Mouse (Mus musculus) layer of hippocampus, adult 2 months (tissue): ENCODE data around the gene Ppp1r2. TPM values are rescaled to one million over a fixed set of nuclear protein-coding genes. Genes with fewer than 3 reads are reported as not detected.

Experiments used
- DNase-seq, 2 experiments: peaks; one replicate each; pipeline ENCODE4 v3.0.0; 2022; ENCODE audit warnings: low spot score in 2 of 2
- H3K27ac ChIP-seq: fragments of 200-600 bp; 2 replicates; pipeline ENCODE4 v1.8.1; 2022
- H3K4me3 ChIP-seq: fragments of 200-600 bp; 2 replicates; pipeline ENCODE4 v1.8.1; 2022; ENCODE audit warnings: mild to moderate bottlenecking
- CTCF ChIP-seq: fragments of 200-600 bp; conservative IDR thresholded peaks from 2 replicates; pipeline ENCODE4 v1.8.1; 2022; ENCODE audit warnings: antibody characterized with exemption, mild to moderate bottlenecking, moderate library complexity
- total RNA-seq, 2 experiments: library from RNA; stranded (reverse); gene quantifications; 2 replicates each; pipeline ENCODE4 v1.2.3; 2021

Gene Ppp1r2
- total RNA-seq, 2 experiments from 2014 or later: 93.3 to 98.1 TPM

DNA sequence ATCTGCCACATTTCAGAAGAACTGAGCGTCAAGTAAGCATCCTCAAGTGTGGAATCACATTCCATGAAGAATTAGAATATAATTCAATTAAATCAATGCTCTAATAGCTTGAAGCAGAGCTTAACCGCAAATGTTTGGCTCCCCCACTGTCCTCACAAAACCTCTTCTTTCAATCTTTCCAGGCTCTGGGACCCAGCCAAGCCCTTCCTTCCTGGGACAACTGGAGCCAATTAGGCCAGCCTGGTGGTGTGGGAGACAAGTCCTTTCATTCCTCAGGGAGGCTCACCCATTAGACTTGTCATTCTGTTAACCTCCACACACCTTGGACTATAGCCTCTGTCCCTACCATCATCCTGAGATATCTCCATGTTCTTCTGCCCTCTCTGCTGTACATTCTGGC lies 6.9 kb upstream of the Ppp1r2 start:
- H3K4me3 ChIP-seq: no peak overlapping the region
- TF ChIP-seq CTCF: no peak
- DNase-seq: no peak
- no peak overlapping the region for H3K27ac ChIP-seq

DNA sequence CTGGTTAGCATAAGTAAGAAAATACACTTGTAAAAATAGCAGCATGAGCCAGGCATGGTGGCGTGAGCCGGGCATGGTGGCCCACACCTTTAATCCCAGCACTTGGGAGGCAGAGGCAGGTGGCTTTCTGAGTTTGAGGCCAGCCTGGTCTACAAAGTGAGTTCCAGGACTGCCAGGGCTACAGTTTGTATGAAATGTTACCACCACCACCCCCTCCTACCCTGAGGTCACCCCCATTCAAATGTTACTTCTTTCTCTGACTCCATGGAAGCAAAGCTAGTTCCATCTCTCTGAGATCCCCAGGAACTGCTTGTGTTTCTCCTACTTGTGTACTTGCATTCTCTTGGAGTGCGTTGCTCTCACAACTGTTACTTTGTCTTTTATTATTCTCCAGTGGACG lies 5.1 kb upstream of the Ppp1r2 start:
- no peak for TF ChIP-seq CTCF
- Histone ChIP-seq H3K27ac (no peak overlapping the region), H3K4me3 (no peak overlapping the region)
- DNase-seq: no peak

DNA sequence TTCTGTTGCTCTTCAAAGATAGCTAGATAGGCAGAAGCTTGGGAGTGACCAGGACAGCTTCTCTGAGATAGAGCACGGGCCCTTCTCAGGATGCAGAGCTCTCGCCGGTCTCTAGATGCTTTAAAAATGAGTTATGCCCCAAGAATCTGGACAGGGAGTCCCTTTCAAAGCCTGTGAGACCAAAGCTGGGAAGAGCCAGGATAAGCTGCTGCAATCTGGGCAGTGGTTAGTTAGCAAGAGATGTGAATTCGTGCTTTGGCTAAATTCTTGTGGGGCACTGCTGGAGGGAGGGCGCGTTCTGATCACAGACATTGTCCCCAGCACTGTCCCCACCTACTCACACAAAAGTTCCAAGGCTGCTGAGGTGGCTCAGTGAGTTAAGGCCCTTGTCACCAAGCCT lies 3.5 kb upstream of the Ppp1r2 start:
- TF ChIP-seq CTCF: no peak
- DNase-seq: no peak
- Histone ChIP-seq H3K4me3 (no peak overlapping the region), H3K27ac (no peak overlapping the region)

DNA sequence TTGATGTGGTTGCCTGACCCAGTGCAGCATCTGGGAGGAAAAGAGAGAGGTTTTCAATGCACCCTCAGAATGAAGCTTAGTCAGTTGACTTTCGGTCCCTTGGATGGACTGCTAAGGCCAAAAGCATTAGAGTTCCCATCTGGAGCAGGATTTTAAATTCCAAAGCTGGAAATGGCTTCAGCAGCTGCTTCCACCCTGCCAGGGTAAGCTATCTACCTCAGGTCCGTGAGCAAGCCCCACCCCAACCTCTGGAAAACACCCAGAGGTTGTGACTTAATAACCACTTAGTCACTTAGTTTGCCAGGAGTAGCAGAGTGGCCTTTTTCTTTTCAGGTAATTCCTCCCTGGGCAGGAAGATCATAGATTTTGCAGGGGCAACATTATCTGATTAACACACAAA lies 3.0 kb upstream of the Ppp1r2 start:
- DNase-seq: no peak
- TF ChIP-seq CTCF: no peak
- Histone ChIP-seq H3K4me3 (no peak overlapping the region), H3K27ac (no peak overlapping the region)

DNA sequence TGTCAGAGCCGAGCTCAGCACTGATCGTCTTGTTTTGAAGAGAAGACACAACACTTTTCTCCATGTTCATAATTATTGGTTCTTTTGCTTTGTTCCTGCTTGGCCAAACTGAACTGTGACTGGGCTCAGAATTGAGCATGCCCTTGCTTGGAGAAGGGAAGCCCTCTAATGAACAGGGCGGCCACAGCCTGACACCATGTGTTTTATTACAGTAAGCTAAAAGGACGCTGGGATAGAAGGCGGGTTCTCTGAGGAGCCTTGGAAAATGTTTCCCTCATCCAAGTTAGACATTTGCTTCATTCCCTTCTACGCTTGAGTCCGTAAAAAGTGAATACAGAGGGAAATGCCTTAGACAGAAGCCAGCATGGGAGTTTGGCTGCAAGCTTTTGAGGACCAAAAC lies 1.9 kb upstream of the Ppp1r2 start:
- no peak for TF ChIP-seq CTCF
- H3K27ac ChIP-seq: peak overlapping the region; percentile 92
- DNase-seq: no peak

DNA sequence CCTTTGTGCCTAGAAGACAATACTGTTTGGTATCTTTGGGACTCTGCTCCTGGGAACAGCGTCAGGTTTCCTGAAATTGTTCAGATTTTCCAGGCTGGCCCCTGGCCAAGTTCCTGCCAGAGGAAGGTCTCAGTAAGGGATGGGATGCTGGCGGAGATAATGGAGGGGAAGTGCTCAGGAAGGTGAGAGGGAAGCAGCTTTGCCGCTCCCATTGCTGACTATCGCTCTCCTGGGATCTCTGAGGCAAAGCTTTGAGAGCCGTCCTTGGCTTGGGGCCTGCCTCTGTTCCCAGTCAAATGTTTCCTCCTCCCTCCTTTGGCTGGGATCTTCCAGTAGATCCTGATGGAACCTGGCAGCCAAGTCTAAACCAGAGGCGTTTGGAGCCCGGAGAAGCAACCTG lies 1.5 kb upstream of the Ppp1r2 start:
- no peak for TF ChIP-seq CTCF
- H3K27ac ChIP-seq: peak overlapping the region; percentile 92
- DNase-seq: no peak

More for the DNA sequence above, 1.9 kb upstream of the Ppp1r2 start:
- no peak overlapping the region for H3K4me3 ChIP-seq

DNA sequence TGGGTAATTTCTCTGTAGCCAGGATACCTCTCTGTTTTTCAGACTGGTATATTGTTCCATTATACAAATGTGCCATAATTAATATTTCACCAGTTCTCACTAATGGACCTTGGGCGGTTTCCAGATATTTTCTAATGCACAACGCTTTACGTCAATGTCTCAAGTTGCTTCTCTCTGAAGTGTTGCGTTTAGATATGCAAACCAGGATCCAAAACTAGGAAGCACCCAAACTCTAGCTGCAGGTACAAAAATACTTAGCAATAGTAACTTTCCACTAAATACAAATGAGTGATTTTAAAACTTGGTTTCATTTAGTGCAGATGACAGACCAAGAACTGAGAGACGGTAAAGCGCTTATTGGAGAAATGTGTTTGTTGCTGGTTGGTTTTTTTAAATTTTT lies 993 bp downstream of the Ppp1r2 start:
- TF ChIP-seq CTCF: no peak
- DNase-seq: no peak
- Histone ChIP-seq H3K4me3 (peak overlapping the region; percentile 81), H3K27ac (peak overlapping the region; percentile 92)

More for the DNA sequence above, 1.5 kb upstream of the Ppp1r2 start:
- H3K4me3 ChIP-seq: no peak overlapping the region

DNA sequence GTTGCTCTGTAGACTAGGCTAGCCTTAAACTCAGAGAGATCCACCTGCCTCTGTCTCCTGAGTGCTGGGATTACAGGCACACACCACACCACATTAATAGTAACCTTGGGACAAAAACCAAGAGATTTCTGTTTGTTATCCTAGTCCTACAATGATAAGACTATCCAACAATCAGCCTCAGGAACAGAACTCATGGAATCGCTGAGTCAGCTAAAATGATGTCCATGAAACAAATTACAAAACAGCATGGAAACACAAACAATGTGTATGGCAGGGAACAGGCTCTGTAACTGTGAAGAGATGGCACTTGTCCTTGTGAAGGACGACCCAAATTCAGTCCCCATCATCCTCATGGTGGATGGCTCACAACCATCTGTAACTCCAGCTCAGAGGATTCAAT lies 8.4 kb downstream of the Ppp1r2 start:
- DNase-seq: no peak
- no peak overlapping the region for H3K27ac ChIP-seq
- no peak overlapping the region for H3K4me3 ChIP-seq
- no peak for TF ChIP-seq CTCF

DNA sequence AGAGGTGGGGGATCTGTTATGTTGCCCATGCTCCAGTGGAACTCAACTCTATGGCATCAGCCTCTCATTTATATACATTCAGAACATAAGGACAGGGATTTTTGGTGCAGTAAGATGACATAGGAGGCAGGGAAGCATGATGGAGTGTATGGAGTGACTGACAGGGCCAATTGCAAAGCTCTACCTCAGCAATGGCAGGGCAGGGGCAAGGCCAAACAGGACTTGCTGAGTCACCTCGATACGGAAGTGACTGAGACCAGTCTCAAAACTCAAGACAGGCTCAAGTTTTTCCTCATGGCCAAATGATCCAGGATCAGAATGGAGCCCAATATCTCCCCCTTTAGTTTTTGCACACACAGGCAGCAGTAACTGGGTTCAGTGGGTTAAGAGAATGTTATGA lies 18.9 kb downstream of the Ppp1r2 start:
- Histone ChIP-seq H3K4me3 (no peak overlapping the region), H3K27ac (no peak overlapping the region)
- TF ChIP-seq CTCF: no peak
- DNase-seq: no peak

DNA sequence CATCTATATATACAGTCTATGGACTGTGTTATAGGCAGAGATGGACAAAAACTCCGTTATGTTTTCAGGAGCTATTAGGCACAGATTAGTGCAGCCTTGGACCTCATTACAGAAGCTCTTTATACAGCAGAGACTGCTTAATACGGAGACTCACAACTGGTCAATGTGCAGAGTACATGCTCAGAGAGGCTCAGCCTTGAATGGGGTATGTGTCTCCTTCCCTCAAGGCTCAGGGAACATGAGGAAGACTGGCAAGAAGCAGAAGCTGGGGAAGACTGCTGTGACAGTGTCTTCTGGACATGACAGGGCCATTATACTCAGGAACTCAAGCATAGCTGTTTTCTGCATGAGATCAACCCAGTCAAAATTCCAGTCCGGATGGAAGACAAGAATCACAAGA lies 19.4 kb downstream of the Ppp1r2 start:
- TF ChIP-seq CTCF: no peak
- no peak overlapping the region for H3K4me3 ChIP-seq
- no peak for DNase-seq
- no peak overlapping the region for H3K27ac ChIP-seq

DNA sequence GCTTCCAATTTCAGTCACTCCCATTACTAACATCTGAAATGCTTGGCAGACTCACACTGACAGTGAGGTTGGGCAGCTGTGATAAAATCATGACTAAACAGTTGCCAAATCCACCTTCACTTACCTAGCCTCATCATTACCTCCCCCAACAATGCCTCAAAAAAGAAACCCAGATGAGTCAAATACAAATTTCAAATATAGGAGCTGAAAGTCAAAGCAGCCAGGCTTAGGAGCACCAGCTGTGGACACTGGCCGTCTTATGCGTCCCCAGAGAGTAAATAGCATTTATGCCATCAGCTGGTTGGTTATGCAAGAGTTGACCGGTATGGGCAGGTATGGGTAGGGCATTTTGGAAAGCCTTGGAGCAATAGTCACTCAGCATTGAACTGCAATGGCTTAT lies 25.7 kb downstream of the Ppp1r2 start:
- no peak for DNase-seq

DNA sequence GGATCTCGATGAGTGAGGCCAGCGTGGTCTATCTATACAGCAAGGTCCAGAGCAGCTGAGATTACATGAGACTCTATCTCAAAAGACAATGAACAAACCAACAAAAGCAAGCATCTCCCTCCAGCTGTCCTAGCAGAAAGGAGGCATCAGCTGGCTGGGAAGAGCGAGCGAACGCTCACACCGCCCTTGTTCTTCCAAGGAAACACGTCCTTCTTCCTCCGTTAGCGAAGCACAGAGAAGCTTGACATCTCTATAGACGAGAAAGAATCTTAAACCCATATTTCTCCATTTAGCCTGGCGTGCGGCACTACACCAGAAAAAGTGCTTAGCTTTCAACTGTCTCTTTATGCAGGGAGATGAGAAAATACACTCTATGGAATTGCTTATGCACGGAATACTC lies 26.4 kb downstream of the Ppp1r2 start:
- H3K27ac ChIP-seq: peak overlapping the region; percentile 76
- TF ChIP-seq CTCF: no peak
- H3K4me3 ChIP-seq: no peak overlapping the region
- DNase-seq: no peak

More for the DNA sequence above, 25.7 kb downstream of the Ppp1r2 start:
- peak overlapping the region; percentile 76 for H3K27ac ChIP-seq
- TF ChIP-seq CTCF: no peak
- no peak overlapping the region for H3K4me3 ChIP-seq

DNA sequence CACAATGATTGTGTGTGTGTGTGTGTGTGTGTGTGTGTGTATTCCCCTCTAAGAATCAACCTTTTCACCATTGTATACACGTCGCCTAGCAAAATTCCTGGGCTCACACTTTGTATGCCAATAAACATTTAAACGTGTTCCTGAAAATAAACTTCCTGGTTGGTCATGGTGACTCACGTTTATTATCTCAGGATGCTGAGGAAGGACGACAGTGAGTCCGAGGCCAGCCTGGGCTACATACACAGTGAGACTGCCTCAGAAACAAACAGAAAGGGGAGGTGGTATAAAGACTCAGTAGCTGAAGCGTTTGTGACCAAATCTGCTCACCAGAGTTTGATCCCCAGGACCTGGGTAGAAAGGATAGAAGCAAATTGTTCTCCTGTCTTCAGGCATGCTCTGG lies 27.6 kb downstream of the Ppp1r2 start:
- no peak overlapping the region for H3K27ac ChIP-seq
- H3K4me3 ChIP-seq: no peak overlapping the region
- no peak for TF ChIP-seq CTCF
- DNase-seq: no peak

DNA sequence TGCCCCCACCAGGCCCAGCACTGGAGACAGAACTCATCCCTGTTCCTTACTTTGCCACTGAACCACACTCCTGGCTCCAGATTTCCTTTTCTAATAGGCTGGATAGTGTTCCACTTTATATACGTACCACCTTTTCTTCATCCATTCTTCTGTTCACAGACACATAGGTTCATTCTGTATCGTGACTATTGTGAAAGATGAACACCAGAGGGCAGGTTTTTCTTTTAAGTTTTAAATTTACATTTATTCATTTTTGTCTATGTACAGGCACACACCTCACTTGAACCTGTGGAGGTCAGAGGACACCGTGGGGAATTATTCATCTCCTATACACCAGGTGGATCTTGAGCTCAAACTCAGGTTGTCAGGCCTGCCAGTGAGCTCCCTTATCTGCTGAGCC lies 31.0 kb downstream of the Ppp1r2 start:
- Histone ChIP-seq H3K27ac (no peak overlapping the region), H3K4me3 (no peak overlapping the region)
- DNase-seq: no peak
- TF ChIP-seq CTCF: peak; percentile 67

DNA sequence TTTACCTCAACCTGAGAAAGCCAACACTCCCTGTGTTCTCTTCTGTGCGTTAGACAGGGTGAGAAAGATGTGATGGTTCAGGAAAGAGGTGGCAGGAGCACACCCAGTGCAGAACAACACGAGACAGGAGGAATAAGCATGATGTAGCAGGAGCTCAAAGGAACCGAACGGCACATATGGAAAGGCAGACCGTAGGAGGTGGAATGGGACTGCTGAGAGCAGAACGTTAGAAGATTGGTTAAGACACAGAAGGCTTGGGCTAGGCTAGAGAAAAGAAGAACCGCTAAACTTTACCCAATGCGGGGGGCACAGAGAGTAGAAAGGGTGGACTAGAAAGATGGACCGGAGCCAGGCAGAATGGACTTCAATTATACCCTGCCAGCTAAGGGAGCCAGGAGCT lies 33.6 kb downstream of the Ppp1r2 start:
- peak in 1 of 2 experiments; percentile 57 for DNase-seq
- no peak for TF ChIP-seq CTCF
- H3K27ac ChIP-seq: peak overlapping the region; percentile 87
- no peak overlapping the region for H3K4me3 ChIP-seq
